Mouse (Mus musculus) megakaryocyte, embryonic 14.5 days (primary cell): ENCODE data around the gene Dkkl1.

Source experiments
- FLI1 ChIP-seq: IDR thresholded peaks from 2 replicates; pipeline ENCODE4 v1.6.1; 2012; ENCODE audit warnings: low read length, inconsistent platforms, mixed read lengths
- GATA1 ChIP-seq: IDR thresholded peaks from 3 replicates; pipeline ENCODE4 v1.6.1; 2012; ENCODE audit warnings: mixed read lengths, low read length, inconsistent platforms, borderline replicate concordance

GRCm38 (mm10) chr7:45240109-45240508 lies 28.2 kb upstream of the Dkkl1 start:
- no peak for TF ChIP-seq GATA1
- no peak for TF ChIP-seq FLI1
